Mouse (Mus musculus): ENCODE measurements at regions not wholly inside any gene's neighbourhood (a gene's known extent, or its start where the extent isn't known, plus 50 kb on each side); places are given as distances from the start of the nearest gene placed in this dataset.
A peak's percentile ranks its signal among the peaks of the same experiment; 100 is the strongest.

DNA sequence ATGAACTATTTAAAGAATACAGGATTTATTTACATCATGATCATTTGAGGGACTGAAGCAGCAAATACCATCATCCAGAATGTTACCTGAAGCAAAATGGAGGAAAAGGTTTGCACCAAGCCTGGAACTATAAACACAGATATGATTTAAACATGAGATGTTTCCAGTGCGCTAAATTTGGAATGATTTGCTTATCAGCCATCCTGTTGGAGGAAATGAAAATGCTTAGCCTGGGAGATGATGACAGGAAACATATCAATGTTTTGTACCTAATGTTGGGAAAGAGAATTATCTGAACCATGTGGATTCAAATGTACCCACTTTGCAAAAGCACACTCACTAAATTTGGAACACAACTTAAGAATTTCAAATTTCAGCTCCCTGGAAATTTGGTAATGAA lies 149.3 kb downstream of the Adgra3 start:
- no peak for DNase-seq (ENCODE audit: low read depth, low spot score)

DNA sequence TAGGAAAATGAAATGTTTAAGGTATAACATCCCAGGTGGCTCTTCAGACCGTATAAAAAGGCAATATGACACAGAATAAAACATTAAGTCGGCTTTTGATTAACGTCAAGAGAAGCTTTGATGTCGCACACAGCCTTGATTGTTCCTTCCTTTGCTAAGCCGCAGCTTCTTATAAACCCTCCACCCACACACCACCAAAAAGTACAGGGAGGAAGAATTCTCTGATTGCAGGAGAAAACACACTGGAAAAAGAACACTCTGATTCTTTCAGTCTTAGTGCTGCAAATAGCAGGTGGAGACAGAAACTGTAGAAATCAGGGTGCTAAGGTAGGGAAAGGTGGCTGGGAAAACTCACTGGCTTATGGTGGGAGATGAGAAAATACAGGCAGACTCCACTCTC lies 162.7 kb downstream of the Adgra3 start:
- peak; percentile 59 for DNase-seq (ENCODE audit: low read depth, low spot score)

DNA sequence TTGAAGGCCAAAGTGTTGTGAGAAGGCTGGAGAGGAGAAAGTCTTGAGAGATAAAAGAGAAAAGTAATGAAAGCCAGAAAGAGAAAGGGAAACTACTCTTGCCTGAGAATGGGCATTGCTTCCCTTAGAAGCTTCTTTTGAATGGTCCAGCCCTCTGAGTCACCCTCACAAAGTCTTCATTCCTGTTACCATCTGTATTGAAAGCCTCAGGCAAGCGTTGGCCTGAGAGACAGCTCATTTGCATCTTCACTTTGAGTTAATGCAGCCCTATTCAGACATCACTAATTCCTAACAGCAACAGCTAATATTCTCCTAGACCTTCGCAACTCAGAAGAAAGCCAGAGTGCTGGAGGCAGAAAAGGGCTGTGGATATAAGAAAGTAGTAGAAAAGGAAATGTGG lies 178.4 kb downstream of the Adgra3 start:
- no peak for DNase-seq (ENCODE audit: low read depth, low spot score)

DNA sequence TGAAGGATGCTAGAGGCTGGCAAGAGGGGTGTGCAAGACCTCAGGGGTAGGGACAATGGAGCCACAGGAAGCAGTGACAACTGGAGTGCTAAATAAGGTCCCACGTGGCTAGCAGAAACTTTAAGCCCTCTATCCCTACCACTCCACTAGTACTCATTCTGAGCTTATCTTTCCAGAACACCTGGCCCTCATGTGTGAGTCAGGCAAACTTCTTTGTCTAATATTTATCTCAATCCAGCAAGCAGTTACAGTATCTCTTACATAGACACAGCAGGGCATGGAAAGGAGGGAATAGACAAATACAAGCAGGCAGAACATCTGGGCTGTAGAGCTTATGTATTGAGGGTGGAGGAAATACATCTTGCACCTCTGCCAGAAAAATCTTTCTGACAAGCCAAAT lies 182.6 kb downstream of the Adgra3 start:
- no peak for DNase-seq (ENCODE audit: low read depth, low spot score)

DNA sequence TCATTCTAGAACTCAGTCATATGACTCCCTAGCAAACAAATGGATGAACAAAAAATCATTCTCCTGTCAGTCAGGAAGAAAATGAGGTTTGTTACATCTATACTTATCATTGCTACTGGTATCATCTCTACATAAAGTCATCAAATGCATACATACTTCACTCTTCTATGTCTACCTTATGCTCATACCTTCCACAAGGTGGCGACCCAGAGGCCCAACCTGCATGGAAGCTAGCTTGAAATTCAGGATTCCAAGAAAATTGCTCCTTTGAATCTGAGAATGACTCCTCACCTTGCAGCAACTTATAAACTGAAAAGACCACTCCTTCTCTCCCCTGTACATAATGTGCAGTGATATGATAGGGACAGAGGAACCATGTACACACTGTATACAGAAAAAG lies 201.6 kb downstream of the Adgra3 start:
- no peak for DNase-seq (ENCODE audit: low read depth, low spot score)

DNA sequence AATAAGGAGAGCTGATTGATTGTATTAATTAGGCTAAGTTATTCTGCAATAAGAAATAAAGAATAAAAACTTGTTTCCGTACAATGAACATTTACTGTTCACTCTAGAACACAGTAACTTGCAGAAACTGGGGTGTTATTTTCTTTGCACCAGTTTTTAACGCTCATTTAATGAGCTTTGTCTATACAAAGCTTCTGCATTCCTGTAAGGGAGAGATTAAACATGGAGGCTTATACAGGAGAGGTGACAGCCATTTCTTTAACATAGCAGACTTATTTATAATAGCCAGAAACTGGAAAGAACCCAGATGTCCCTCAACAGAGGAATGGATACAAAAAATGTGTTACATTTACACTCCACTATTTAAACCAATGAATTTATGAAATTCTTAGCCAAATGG lies 202.8 kb downstream of the Adgra3 start:
- no peak for DNase-seq (ENCODE audit: low read depth, low spot score)

DNA sequence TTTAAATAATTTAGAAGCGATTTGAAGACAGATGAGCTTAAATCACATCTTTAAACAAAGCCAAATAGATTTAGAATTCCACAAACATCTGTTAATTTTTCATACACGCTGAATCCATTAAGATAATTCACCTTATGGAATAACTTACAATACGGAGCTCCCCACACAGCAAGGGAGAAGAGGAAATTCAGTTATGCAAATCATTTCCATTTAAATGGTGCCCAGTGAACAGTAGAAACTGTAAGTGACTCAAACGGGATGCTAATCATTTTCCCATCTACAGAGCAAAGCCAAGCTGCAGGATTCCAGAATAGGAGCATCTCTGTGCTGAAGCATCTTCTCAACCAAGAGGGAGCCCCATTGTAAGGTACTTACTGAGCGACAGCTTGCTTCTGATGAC lies 210.1 kb downstream of the Adgra3 start:
- no peak for DNase-seq (ENCODE audit: low read depth, low spot score)

DNA sequence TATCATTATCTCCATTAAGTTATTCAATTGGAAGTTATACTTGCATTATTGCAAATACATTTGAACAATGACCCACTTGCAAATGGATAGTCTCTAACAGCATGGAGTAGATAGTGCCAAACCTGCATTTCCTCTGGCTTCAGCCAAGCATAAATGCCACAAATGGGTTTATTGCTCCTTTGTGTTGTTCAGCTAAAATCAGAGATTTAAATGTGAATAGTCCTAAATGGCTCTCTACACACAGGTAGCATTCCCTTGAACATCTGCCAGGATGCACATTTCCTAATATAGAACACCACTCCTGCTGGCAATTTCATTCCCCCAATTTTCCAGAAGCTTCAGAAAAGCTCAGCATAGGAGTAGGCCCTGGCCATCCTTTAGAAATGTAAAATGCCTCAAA lies 210.6 kb downstream of the Adgra3 start:
- DNase-seq (ENCODE audit: low read depth, low spot score), result no peak

DNA sequence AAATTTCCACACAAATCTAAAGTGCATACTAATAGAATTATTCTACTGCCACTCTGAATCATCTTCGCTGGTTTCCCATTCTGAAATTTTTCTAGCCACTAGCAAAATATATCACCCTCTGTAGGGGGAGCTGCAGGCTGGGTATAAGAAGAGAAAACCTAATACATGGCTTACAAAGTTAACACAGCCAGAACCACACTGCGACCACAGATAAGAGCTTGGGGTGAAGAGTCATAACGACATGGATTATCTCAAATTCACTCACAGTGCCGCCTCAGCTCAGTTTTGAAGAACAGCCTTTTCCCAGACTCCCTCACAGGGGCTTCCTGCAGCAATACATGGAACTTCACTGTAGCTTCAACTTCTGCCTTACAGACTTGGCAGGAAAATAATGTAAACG lies 240.0 kb downstream of the Adgra3 start:
- DNase-seq (ENCODE audit: low read depth, low spot score), result no peak

DNA sequence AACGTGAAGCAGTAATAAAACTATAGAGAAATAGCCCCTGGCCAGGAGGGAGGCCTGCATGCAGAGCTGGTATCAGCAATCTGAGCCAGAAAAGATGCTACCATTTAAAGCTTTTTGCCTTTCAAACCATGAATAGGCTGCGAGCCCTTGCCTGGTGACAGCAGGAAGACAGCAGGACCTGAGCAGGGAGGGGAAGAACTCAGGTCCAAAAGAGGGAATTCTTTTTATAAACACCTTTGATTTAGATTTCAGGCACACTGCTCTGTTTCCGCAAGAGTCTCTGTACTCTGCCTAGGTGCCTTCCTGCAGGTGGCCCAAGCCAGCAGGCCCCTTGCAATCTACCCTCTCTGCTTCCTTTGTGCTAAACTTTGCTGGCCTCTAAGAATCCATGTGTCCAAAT lies 242.1 kb downstream of the Adgra3 start:
- no peak for DNase-seq (ENCODE audit: low read depth, low spot score)

DNA sequence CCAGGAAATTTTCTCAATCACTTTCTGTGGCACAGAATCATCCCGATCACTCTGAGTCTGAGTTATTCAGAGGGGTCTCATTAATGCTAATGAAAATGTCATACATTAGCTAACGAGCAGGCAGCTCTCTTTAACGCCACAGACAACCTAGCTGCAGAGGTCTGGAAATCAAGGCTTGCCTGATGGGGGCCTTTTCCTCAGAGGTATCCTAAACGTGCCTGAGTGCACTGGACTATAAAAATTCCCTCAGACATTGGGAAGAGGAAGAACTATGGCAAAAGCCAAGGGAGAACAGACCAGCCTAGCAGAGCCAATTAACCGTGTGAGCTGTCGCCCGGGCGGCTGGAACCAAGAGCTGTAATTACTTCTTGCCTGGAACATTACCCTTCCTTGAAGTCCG lies 245.5 kb downstream of the Adgra3 start:
- DNase-seq (ENCODE audit: low read depth, low spot score), result no peak

DNA sequence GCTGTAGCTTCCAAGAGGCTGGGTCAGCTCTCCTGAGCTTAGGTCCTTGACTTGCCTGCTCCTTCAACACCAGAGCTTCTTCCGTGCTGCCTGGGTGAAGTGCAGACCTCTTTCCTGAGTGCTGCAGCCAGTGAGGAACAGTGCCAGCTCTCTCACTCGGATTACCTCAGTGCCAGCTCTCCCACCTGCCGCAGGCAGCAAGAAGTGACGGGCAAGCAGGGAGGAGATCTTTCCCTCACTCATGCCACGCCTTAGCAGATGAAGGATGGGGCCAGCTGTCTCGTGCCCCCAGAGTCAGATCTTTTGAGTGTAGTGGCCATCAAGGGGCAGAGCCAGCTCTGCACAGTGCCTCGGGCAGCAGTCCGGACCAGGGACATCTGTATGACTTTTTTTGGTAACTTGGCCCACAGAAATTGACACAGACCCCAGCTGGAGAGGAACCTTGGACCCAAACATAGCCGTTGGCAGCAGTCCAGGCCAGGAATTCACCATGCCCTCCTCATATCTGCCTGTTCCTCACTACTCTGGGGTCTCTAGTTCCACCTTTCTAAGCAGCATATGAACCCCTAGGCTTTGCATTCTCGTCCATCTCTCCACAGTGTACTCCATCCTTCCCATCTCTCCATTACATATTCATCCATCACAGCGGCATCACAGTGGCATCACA lies 263.9 kb upstream of the Kcnip4 start:
- DNase-seq (ENCODE audit: low read depth, low spot score), result no peak

DNA sequence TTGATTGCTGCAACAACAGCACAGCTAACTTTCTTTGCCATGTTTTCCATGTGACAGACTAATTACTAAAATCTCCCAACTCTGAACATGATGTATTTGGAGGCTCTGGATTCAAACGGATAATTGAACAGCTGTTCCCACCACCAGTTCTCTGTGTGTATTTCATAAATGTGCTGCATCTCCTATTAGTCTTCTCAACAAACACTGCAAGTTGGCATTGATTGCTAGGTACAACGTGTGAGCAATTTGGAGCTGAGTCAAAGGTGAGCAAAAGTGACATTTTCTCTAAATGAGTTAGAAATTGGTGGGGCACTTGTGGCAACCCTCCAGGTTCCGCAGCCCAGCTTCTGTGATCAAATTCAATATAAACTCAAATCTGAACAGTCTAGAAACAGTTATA lies 259.0 kb upstream of the Kcnip4 start:
- peak; percentile 33 for DNase-seq (ENCODE audit: low read depth, low spot score)

DNA sequence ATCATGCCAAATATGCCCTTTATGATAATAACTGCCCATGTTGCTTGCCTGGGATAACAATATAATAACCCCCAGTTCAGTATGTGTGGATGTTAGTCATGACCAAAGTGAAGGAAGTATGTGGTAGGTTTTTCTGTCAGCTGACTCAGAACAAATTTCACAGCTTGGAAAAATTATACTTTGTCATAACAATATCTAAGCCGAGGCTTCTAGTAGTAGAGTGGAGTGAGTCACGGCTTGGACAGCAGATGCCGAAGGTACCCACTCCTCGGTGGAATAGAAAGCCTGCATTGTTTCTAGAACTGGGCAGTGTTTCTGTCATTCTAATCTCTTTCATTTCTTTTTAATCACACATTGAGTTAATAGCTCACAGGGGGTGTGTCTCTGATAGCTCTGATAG lies 236.3 kb upstream of the Kcnip4 start:
- DNase-seq (ENCODE audit: low read depth, low spot score), result peak; percentile 9

DNA sequence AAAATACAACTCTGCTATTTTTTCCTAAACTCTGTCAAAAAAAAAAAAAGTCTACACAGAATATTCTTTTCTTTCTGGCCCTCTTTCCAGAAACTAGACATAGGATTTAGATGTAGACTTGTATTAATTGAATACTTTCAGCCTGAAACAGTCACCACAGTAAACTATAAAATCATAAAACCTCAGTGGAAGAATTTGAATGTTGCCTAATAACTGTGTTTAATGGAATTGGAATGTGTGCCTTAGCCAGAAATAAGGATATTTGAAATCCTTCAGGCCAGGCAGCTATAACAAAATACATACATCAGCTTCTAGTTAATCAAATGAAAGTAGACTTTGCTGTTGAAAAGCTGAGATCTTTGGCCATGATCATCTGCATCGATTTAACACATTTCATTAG lies 230.8 kb upstream of the Kcnip4 start:
- DNase-seq (ENCODE audit: low read depth, low spot score), result no peak

DNA sequence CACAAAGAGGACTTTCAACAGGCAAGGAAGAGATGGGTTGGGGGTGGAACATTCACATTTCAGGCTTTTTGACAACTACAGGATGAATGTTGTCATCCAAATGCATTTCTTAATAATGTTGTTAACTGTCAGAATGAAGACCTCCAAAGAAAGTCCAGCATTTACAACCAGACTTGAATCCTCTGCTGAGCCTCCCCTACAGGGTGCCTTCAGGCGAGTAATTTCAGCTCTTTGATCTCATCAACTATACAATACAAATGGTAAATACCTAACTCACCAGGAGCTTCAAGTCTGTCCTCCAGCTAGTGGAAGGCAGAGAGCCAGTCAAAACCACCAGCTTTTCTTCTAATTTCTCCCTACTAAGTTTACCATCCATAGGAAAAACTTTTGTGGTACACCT lies 187.9 kb upstream of the Kcnip4 start:
- no peak for DNase-seq (ENCODE audit: low read depth, low spot score)

DNA sequence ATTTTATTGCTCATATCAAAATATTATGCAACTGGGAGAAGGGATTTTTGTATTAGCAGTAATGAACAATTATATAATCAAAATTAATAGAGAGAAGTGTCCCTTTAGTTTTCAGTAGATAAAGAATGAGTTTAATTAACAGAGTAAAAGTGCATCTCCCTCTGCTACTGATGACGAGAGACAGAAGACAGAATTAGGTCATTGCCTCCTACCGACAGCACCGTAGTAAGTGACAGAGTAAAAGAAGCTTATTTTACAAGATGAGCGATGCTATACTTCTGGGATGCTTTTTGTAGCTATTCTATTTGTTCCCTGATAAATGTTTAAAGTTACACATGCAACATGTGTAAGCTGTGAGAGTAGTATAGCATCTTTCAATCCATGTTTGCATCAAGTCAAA lies 157.4 kb upstream of the Kcnip4 start:
- no peak for DNase-seq (ENCODE audit: low read depth, low spot score)

DNA sequence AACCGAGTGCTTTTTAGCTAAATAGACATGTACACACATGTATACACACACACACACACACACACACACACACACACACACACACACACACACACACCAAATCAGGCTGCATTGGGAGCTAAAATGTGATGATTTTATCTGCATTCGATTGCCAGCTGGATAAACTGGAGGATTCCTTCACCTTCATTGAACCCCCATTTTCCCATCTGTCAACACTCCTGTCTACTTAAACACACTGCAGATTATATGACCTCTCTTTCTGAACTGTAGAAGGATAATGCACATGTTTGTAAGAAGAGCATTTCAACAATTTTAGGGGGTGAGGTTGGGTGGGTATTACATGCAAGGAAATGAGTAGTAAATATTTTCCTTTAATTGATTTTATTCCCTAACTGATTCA lies 156.8 kb upstream of the Kcnip4 start:
- no peak for DNase-seq (ENCODE audit: low read depth, low spot score)

DNA sequence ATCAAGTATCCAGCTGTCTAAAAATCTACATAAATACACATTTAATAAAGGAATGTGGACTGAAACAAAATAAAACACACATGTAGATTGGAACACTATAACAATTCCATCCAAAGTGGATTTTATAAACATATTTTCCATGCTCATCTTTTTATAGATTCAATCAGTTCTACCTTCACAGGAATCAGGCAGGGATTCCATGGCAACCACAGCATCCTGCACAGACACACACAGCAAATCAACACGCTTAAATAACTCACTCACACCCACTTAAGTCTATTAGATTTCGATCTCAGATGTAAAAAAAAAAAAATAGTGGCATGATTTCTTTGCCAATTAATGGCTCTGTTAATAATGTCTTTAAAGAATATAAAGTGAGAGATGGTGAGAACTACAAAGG lies 151.2 kb upstream of the Kcnip4 start:
- peak; percentile 34 for DNase-seq (ENCODE audit: low read depth, low spot score)

DNA sequence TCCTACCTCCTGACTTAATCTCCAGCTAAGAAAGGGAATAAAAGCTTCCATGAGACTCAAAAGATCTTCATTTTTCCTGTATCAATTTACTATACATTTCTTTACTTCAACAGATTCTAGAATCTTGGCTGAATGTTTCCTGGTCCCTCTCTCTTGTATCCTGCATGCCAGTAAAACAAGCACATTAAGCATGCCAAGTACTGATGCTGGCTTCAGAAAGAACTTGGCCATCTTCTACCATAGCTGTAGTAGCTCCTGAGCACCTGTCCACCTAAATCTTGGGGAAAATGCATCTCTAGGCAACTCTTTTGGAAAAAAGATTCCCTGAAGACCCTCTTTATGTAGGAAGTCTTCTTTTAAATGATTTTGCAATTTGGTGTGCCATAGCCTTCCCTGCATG lies 140.5 kb upstream of the Kcnip4 start:
- DNase-seq (ENCODE audit: low read depth, low spot score), result no peak

DNA sequence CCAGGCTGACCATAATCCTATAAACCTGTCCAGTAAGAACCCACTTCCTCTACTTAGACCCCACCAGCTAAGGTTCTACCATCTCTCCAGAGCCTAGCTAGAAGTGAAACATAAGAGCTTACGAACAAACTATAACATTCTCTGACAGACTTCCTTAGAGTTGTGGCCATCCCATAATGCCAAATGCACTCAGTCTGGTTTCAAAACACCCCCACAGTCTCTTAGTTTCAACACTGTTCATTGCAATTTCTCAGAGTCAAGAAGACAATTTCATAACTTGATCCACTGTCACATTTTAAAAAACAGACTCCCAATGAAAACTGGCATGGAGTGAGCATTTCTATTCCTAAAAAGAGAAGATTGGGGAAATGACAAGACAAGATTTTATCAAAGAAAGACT lies 139.2 kb upstream of the Kcnip4 start:
- DNase-seq (ENCODE audit: low read depth, low spot score), result no peak

DNA sequence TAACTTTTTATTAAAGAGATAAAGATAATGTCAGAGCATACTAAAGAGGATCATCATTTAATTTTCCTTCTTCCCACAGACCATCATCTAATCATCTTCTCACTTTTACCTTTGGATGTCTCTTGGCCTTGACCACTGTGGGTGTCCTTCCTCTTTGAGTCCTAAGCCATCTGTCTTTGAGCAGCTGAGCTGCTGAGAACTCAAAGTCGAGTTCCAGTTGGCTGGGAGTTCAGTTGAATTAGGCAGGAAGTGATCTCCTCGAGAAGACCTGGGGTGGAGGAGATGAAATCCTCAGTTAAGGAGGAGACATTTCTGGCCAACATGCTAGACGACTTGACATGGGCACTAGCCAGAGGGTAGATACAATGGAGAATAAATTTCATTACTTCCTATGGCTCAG lies 137.4 kb upstream of the Kcnip4 start:
- DNase-seq (ENCODE audit: low read depth, low spot score), result no peak

DNA sequence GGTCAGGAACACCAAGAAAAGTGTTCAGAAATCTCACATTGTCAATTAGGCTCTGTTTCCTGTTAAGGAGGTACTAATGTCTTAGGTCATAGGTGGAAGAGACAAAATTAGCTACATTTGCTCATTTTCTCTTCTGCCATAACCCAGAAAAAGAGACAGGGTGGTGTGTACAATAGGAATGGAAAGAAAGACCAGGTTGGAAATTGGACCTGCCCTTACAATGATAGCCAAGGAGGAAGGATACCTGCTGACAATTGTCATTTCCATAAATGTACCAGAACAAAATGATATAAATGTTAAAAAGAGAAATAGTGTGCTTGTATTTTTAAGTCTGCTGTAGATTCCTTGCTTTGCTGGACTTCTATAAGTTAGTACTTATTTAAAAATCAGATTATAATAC lies 135.9 kb upstream of the Kcnip4 start:
- DNase-seq (ENCODE audit: low read depth, low spot score), result no peak

DNA sequence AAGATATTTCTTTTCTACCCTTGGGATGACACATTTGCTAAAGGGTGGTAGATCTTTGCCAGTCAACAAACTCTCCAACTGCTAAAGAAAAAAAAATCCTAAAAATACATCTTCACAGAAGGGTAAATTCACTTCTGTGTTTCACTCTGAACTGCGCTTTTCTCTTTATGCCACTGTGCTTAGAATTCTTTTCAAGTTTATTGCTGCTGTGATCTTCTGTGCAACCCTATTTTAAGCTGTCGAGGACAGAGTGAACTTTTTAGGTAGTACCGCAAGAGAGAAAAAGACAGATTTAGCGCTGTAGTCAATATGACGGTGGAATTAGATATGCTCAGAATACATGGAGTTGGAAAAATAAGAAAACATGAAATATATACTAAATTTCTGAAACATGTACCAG lies 126.2 kb upstream of the Kcnip4 start:
- peak; percentile 73 for DNase-seq (ENCODE audit: low read depth, low spot score)

Data from telencephalon, adult 2 months (tissue).